Mouse (Mus musculus) activated CD4-positive, CD25-positive, alpha-beta regulatory T cell, adult 4 months (primary cell): ENCODE results near the gene Acot7. TPM values are rescaled to one million over a fixed set of nuclear protein-coding genes. Genes with fewer than 3 reads are reported as not detected.
A peak's percentile ranks its signal among the peaks of the same experiment; 100 is the strongest.

Experiments
- ATAC-seq: one replicate; pipeline ENCODE4 v1.8.0; 2017
- polyA plus RNA-seq, 2 experiments: library from polyadenylated mRNA; unstranded; fragments of 100-300 nt; shearing (Covaris generic); gene quantifications; one replicate each; pipeline ENCODE4 v1.2.1; 2017

The Acot7 gene
- polyA plus RNA-seq, 2 experiments from 2014 or later = 134 to 172 TPM

GRCm38 (mm10) chr4:152250615-152251014 lies 72.7 kb downstream of the Acot7 start:
- no peak for ATAC-seq

GRCm38 (mm10) chr4:152253183-152253759 lies 75.3 kb downstream of the Acot7 start:
- no peak for ATAC-seq

- no peak for ATAC-seq
Measured at GRCm38 (mm10) chr4:152257070-152257469, 79.1 kb downstream of the Acot7 start.

DNA sequence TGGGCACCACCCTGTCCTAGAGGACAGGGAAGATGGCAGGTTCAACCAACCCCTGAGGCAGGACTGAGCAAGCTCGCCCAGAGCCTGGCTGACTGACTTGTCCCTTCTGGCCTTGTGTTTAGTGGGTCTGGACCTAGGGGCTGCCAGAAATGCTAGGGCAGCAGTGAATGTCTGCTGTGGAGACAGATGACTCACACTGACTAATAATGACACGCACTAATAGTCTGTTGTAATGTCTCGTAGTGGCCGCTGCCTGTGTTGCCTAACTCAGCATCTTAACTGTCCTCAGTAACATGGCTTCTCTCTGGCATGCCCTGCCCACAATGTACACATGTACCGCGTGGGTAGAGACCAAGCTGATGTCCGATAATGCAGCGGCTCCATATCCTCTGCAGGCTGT lies 82.5 kb downstream of the Acot7 start:
- ATAC-seq = no peak

DNA sequence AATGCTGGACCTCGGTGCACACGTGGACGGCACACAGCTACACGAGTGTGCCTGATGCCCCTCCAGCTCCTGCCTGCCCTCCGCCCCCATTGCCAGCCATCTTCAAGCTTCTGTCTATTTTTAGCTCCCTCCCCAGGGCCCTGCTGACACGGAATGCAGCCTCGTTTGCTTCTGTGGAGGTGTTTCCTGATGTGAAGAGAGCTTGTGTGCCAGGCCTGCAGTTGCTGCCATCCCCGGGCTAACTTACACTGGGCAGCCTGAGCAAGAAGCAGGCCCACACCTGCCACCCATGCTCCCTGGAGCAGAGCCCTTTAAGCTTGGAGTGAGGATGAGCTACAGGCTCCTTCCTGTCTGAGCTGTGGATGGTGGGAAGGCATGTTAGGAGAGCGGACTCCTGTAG lies 84.3 kb downstream of the Acot7 start:
- no peak for ATAC-seq

DNA sequence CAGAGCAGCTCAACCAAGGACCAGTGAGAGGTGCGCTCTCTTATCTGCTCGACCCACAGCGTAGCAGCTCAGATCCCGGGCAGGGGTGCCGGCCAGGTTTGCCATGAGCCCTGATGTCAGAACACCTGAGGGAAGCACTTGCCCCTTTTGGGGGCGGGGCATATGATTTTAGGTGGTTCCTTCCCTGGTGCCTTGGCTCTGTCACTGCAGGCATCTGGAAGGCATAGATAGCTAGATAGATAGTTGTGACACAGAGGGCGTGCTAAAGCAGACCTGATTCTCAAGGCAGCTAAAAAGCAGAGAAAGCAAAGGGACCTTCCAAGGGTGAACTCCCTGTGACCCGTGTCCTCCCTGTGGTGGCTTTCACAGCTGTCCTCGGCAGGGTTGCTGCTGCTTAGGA lies 85.2 kb downstream of the Acot7 start:
- ATAC-seq = no peak

DNA sequence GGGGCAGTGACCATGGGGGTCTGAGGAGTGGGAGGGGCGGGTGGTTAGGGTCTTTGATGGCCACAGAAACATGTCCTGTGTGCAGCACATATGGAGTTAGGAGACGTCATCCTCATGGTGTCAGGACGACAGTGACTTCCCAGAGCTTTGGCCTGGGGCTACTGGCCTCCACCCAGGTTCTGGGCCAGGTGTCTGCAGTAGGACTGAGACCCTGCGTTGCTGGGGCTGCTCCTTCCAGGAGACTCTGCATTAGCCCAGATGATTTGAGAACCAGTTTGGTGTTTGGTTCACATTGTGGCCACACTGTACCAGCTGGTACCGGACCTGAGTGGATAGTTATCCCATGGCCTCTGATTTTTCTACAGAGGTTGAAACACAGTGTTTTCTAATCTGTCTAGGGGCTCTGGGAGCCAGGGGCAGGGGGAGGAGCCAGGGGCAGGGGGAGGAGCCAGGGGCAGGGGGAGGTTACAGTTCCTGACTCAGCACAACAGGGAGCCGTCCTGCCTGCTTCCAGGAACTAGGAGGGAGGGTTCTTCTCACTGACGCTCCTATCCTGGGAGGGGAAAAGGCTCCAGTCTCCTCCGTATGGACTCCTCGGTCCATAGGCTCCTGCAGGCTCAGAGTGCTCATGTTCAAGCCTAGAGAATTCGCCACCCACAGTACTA lies 85.7 kb downstream of the Acot7 start:
- ATAC-seq = no peak

- ATAC-seq = no peak
Measured at GRCm38 (mm10) chr4:152264177-152264530, 86.2 kb downstream of the Acot7 start.

- no peak for ATAC-seq
Measured at GRCm38 (mm10) chr4:152264867-152265568, 87.1 kb downstream of the Acot7 start.

- no peak for ATAC-seq
Measured at GRCm38 (mm10) chr4:152265791-152266190, 87.9 kb downstream of the Acot7 start.

- ATAC-seq = no peak
Measured at GRCm38 (mm10) chr4:152266236-152266895, 88.4 kb downstream of the Acot7 start.

DNA sequence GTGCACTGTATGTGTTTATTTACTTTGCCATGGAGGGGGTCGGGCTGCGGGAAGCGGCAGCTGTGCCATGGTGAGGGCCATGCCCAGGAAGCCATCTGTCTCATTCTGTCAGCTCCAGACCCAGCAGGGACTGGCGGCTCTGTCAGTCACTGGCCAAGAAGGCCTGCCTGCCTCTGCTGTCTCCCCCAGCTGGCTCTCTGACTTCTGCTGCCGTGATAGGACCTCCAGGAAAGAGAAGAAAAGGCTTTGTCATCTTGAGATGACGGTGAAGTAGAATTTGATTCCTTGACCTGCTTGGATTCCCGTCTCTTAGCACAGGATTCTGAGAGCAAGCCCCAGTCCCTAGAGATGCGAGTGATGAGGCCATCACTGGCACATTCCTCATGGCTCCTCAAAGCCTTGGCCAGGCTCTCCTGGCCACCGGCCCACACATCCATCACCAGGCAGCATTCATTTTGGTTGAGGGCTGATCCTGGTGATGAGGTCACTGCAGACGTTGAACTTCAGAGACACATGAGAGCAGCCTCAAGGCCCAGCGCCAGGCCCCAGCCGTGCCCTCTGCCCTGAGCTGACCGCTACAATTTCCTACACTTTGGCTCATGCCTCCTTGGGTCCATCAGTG lies 89.9 kb downstream of the Acot7 start:
- ATAC-seq = no peak

DNA sequence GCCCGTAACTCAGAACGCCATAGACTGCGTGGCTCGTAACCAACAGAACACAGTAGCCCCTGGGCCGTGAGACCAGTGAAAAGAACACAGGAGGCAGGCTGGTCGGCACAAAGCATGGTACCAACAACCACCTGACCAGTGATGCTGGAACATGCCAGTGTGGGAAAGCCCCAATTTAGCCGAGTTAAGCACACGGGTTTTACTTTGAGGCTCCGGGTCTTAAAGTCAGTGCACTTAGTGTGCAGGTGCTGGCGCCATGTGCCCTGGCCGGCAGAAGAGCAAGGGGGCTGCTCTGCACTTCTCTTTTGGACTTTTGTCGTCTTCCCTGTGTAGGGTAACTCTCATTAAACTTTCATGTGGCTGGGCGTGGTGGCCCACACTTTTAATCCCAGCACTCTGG lies 92.0 kb downstream of the Acot7 start:
- no peak for ATAC-seq

GRCm38 (mm10) chr4:152270599-152270998 lies 92.7 kb downstream of the Acot7 start:
- no peak for ATAC-seq

DNA sequence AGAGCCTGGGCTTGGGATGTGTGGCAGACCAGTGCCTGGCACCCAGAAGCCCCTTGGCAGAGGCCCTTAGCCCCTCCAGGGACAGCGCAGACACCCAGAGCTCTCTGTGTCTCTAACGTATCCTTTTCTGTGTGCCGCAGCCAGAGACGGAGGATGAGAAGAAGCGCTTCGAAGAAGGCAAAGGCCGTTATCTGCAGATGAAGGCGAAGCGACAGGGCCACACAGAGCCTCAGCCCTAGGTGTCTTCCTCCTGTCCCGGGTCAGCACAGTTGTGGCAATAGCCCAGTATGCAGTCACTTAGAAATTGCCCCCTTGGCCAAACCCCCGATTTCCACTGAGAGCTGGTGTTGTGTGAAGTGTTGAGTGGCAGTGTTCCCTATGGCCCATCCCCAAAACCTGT lies 93.4 kb downstream of the Acot7 start:
- ATAC-seq = no peak

DNA sequence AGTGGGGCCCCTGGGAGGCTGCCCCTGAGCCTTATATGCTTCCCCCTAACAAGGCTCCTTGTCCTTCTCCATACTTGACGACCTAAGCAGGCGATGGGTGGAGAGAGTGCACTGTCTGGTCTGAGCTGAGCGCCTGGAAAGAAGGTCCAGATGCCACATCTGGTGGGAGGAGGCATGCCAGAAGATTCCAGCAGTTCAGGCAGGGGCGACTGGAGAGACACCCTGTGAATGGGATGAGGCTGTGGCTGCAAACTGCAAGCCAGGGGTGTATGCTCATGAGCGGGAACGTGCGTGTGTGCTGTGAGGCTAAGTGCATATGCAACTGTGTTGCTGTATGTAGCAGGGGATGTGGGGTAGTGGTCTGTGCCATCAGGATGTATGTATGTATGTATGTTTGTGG lies 94.1 kb downstream of the Acot7 start:
- ATAC-seq = no peak

GRCm38 (mm10) chr4:152272449-152273049 lies 94.6 kb downstream of the Acot7 start:
- no peak for ATAC-seq

GRCm38 (mm10) chr4:152273191-152273590 lies 95.3 kb downstream of the Acot7 start:
- ATAC-seq = no peak

DNA sequence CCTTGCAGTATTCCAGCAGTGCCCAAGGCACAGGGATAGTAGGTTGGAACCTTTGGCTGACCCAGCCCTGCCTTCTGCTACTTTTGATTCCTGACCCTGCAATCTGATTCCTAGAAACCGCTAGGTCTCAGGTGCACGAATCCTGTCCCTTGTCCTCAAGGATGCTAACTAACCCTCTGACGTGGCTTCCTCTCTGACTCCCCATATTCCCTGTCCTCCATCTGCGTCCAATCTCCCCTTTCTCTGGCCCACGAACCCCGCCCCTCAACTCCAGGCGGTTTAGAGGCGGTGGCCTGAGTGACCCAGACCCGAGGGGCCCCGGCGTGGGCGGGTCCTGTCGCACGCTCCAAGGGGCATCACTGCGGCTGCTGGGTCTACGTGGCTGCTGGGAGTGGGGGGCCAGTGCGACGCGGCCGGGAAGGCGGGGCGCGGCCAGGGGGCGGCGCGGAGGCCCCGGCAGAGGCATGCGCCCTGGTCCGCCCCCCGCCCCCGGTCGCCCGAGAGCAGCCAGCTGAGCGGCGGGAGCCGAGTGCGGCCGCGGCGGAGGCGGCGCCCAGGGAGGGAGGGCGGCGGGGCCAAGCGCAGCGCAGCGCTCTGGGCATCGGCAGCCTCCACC lies 95.8 kb downstream of the Acot7 start, which contains the start of gene Gpr153:
Gpr153 (plus strand) TSS at position 612 of the 616 bp plus-strand sequence.
- peak; percentile 23 for ATAC-seq

GRCm38 (mm10) chr4:152274681-152275131 lies 96.8 kb downstream of the Acot7 start:
- no peak for ATAC-seq

DNA sequence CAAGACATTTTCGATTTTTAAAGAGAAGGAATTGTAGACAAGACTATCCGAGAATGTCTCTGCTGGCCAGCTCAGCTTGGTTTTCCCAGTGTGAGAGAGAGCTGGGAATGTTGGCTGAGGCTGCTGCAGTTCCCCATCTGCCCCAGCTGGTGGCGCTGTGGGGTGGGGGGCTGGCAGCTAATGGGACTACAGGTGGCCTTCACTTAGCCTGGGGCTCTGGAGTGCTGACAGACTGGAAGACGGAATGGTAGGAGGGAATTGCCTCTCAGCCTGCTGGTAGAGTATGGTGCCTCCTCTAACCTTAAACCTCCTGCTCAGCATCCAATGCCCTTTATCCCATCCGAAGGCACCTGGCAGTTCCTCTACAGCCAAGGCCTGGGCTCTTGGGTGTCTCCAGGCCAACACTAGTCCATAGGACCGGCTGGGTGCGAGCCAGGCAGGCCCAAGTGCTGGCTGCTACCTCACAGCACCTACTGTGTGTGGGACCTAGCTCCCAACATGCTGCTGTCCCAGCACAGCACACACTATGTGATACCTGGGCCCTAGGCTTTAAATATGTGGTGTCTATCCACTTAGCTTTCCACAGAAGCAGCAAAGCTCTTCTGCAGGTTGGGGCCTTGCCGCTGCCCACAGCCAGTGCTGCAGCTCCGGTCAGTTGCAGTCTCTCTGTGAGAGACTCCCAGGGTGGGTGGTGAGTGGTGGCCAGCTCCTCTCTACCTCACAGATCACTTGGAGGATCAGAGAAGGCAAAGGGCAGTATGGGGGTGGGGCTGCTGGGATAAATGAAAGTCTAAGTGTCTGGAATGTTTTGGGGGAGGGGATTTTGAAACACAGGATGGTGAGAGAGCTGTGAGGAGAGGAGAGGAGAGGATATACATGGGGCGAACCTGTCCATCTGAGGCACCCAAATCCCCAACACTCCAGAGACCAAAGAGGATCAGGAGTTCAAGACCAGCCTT lies 98.7 kb downstream of the Acot7 start:
- ATAC-seq = no peak
